Mouse (Mus musculus) embryo, embryonic 10 days (tissue): Measurements from ENCODE around the gene Anxa8.

Experiments
- DNase-seq: peaks from one replicate; pipeline ENCODE4 v3.0.0-alpha.2; 2015; ENCODE audit warnings: low spot score

Gene Anxa8

GRCm38 (mm10) chr14:34119046-34119723 lies 33.4 kb downstream of the Anxa8 start:
- DNase-seq = no peak

- DNase-seq = no peak
These were observed 34.5 kb downstream of the Anxa8 start for GRCm38 (mm10) chr14:34120016-34120910.

GRCm38 (mm10) chr14:34120923-34121351 lies 35.2 kb downstream of the Anxa8 start:
- no peak for DNase-seq

GRCm38 (mm10) chr14:34121691-34122090 lies 35.9 kb downstream of the Anxa8 start:
- DNase-seq = no peak

GRCm38 (mm10) chr14:34131216-34131615 lies 45.4 kb downstream of the Anxa8 start:
- no peak for DNase-seq

- DNase-seq = no peak
These were observed 49.6 kb downstream of the Anxa8 start for GRCm38 (mm10) chr14:34135391-34135790.

GRCm38 (mm10) chr14:34139671-34140664 lies 54.2 kb downstream of the Anxa8 start:
- DNase-seq = no peak

- DNase-seq = no peak
These were observed 56.5 kb downstream of the Anxa8 start for GRCm38 (mm10) chr14:34142316-34142715.

- no peak for DNase-seq
These were observed 57.1 kb downstream of the Anxa8 start for GRCm38 (mm10) chr14:34142915-34143314.
